Mouse (Mus musculus): ENCODE results near the gene Klf1.

Gene Klf1

DNA sequence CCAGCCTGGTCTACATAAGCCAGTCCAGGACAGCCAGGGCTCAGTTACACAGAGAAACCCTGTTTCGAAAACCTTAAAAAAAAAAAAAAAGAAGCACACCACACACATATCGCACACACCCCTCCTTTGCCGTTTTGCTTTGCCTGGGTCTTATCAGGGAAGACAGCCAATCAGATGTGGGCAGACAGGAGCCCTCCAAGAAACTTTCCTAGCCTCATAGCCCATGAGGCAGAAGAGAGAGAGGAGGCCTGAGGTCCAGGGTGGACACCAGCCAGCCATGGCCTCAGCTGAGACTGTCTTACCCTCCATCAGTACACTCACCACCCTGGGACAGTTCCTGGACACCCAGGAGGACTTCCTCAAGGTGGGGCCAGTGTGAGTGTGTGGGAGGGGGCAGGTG lies at the start of gene Klf1:
TSS of gene Klf1 (plus strand) at position 177 of the 400 bp plus-strand sequence.
- in situ Hi-C loops (cut with MboI), result no loop called here

DNA sequence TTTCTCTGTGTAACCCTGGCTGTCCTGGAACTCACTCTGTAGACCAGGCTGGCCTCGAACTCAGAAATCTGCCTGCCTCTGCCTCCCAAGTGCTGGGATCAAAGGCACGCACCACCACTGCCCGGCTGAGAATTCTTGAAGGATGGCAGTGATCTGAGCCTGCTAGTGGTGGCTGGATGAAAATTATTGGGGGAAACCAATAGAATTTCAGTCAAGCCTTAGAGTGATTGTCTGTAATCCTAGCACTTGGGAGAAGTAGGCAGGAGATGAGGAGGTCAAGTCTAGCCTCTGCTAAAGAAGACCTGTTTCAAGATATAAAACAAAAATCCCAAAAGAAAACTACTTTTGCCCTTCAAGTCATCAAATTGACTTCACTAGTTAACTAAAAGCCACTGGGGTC lies 45.3 kb upstream of the Klf1 start:
- in situ Hi-C loops (cut with MboI), result no loop called here

DNA sequence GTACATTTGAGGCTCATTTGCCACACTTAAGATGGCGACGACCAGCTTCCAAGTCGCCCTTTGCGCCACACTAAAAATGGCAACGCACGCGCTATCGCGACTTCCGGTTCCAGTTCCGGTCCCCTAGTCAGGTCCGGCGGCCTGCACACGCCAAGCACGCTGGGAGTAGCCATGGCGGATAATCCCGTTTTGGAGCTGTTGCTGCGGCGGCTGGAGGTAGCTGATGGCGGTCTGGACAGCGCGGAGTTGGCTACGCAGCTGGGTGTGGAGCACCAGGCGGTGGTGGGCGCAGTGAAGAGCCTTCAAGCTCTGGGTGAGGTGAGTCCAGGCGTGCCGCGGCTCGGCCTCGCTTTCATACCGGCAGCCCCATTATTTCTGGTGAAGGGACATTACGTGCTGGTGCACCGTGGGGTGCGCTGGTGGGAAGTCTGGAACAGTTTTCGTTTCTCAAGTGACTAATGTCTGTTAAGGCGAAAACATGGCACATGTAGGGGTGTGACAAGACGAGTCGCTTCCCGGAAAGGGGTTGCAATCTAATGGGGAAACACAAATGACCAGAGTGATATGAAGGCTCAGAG lies 44.8 kb upstream of the Klf1 start, which contains the start of gene Farsa:
TSS of gene Farsa (plus strand) at position 126 of the 578 bp plus-strand sequence.
- in situ Hi-C loops (cut with MboI), result no loop called here

DNA sequence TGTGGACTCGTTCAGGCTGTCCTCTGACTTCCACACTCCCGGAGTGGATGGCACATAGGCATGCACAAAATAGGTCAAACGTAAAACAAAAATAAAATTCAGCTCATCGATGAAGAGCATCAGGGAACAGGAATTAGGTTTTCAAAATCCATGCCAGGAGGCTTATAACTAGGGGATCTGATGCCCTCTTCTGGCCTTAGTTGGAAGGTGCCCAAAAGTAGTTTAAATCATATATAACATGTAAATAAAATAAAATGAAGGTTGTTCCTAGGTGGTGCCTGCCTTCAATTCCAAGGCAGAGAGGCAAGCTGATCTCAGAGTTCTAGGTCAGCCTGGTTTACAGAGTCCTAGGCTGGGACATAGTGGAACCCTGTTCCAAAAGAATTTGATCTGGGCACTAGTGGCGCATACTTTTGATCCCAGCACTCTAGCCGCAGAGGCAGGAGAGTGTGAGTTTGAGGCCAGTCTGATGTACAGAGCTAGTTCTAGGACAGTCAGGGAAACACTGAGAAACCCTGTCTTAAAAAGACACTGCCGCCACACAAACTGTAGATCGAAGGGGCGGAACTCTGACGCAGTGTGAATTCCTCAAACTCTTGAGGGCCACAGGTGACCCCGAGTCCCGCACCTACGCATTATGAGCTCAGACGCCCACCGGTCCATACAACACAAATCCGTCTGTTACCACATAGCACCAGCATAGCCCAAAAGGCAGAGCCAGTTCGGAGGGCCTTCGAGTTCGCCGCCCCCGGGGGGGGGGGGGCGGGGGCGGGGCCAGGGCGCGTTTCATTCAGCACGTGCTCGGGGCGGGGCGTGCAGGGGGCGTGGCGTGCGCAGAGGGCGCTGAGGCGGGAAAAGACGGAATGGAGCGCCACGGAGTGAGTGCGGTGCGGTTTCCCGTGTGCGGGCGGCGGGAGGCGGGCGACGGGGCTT lies 30.1 kb upstream of the Klf1 start, which contains the start of gene Syce2:
TSS of gene Syce2 (plus strand) at position 736 of the 933 bp plus-strand sequence.
- in situ Hi-C loops (cut with MboI), result no loop called here

DNA sequence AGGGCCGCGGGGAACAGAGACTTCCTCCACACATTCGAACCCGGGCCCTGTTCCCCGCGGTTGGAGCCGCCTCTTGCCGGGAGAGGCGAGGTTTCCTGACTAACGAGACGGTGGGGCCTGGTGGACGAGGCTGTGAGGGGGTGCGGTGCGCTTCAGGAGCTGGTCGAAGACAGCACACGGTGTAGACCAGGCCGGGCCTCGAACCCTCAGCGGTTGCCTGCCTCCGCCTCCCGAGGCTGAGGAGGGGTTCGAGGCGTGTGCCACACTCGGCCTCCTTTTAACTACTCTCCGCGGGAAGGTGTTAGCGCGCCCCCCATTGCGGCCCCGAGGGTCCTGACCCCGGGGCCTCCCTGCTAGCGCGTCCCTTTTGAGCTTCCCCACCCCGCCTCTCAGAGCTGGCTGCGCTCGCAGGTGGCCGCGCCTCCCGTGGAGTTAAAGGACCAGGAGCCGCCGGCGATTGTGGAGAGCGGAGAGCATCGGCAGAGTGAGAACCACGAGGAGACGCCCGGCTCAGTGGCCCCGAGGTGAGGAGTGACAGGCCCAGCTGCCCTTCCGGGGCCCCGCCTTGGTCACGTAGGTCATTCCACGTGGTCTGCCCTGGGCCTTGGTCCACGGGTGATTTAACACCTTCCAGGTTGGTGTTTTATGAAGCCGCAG lies 29.3 kb upstream of the Klf1 start:
- in situ Hi-C loops (cut with MboI), result no loop called here

DNA sequence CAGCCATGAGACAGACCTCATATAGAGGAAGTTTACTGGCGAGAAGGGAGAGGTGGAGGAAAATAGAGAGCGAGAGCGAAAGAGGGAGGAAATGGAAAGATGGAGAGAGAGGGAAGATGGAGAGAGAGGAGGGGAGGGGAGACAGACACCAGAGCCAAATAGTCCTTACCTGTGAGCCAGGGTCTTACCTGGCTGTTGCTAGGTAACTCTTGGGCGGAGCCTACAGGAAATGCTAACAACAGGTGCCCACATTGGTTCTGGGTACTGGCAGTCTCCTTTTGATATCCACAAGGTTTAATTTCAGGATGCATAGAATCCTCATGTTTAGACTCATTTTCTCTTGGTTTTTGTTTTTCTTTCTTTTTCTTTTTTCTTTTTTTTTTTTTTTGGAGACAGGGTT lies 28.7 kb upstream of the Klf1 start:
- in situ Hi-C loops (cut with MboI), result no loop called here

DNA sequence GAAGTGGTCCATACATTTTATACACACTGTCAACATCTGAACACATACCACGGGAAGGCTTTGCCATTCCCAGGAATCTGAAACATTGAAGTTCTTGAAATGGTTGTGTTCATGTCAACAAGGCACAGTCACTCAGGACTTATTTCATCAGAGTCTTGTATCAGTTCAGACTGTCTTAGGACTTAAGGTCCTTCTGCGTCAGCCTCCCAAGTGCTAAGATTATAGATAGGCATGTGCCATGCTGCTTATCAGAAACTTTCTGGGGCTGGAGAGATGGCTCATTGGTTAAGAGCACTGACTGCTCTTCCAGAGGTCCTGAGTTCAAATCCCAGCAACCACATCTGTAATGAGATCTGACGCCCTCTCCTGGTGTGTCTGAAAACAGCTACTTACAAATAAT lies 27.4 kb upstream of the Klf1 start:
- in situ Hi-C loops (cut with MboI), result no loop called here

DNA sequence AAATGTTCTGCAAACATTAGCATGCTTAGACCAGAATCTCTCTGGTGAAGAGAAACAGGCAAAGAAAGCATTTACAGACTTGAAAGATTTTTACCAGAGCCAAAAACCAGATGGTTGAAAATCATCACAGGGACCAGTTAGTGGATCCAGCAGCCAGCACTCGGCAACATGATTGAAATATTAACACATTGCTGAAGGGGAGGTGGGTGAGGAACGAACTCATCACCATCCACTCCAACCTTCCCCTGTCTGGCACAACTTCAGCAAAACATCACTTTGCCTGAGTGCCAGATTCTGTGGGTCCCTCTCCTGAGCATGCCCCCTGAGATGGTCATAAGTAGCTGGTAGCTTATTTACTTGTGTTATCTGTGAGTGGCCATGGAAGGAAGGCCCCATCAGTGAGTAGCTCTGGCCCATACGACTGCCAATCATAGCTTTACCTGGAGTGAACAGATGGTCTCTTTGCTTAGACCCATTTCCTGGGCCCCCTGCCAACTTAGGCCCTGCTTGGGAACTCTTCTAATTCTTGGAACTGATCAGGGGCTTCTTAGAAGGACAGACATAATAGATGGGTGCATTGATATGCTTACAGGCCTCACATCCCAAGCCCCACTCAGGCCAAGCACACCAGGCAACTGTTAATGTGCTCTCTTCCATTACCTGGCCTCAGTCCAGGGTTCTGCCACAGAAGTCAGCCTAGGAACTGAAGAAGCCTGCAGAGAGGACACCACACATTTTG lies 24.3 kb upstream of the Klf1 start:
- in situ Hi-C loops (cut with MboI), result no loop called here

DNA sequence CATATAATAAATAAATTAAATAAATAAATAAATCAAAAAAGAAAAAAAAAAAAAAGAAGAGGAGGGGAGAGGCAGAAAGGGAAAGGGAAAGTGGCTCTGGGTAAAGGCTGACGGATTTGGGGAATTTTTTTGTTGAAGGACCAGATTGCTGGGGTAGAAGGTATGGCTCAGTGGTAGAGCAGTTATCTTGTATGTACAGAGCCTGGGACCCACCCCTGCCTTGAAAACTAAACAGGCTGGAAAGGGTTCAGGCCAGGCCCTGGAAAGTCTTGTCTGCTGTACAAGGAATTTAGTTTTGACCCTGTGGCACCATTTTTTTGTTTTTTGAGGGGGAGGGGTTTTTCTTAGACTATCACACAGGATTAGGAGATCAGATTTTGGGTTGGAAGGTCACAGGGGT lies 22.8 kb upstream of the Klf1 start:
- in situ Hi-C loops (cut with MboI), result no loop called here

DNA sequence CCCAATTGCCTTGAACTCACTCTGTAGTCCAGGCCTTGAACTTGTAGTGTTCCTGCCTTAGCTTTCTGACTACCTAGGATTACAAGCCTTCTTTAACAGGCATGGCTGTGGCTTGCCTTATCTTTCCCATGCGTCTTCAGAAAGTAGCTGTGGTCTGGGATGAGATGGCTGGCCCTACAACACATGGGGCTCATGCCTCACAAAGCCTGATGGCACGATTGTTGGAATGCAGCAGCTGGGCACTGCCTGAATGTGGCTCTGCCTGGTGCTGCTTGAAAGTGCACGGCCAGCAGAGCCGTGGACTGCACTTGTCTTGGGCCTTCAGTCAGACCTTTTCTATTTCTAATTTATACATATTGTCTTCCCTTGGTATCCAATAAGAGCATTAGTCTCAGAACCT lies 17.0 kb upstream of the Klf1 start:
- in situ Hi-C loops (cut with MboI), result no loop called here

DNA sequence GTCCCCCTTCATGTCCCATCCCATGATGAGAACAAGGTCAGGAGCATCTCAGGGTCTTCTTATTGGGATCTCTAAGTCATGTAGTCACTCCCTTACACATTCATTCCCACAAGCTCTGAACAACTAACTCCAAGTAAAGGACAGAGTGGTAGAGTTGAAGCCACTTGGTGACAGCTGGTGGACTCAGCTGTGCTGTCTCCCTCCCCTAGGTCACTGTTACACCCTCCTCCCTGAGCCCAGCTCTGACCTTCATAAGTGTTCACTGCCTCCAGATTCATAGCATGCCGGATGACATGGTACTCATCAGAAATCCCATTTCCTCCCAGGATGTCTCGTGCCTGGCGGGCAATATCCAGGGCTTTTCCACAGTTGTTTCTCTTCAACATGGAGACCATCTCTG lies 13.4 kb upstream of the Klf1 start:
- in situ Hi-C loops (cut with MboI), result no loop called here

DNA sequence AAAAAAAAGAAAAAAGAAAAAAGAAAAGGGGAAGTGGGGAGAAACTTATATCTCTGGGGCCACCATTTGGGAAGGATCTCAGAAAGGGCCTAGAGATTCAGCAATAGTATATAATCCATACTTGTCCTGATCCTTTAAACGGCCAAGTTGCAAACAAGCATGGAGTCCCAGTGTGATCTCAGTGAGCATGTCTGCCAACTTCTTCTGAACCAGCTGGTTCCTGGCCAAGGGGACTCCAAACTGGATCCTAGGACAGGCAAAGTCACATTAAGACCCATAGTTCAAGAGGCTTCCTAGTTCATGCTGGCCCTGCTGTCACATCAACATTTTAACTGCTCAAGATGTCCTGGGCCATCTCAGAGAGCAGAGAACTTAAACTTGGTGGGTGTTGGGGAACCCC lies 12.6 kb upstream of the Klf1 start:
- in situ Hi-C loops (cut with MboI), result no loop called here

DNA sequence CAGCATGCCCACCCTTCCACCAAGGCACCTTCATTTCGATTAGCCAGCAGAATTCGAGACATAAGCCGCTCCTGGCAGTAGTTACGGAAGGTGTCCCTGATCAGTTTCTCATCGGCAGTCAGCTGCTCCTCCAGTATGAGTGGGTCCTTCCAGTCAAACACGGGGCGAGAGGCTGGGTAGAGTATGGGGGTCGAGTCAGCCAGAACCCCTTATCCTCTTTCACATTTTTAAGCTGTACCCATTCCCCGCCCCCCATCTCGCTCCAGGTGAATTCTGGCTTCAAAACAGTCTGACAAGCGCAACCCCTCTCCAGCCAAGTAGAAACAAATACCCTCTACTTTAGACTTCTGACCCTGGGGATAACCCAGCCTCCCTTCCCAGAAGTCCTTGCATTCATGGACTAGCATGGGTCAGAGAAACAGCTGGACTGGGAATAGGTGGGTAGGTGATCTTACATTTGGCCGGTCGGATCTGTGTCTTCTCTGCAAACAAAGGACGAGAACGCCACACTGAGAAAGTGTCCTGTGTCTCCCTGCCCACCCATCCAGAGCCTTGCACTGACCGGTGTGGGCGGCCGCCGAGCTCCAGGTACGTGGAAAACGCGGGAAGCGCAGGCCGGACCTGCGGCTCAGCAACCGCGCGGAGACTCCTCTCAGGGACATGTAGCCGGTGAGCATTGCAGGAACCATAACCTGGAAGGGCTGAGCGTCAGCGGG lies 8.6 kb upstream of the Klf1 start:
- in situ Hi-C loops (cut with MboI), result no loop called here

DNA sequence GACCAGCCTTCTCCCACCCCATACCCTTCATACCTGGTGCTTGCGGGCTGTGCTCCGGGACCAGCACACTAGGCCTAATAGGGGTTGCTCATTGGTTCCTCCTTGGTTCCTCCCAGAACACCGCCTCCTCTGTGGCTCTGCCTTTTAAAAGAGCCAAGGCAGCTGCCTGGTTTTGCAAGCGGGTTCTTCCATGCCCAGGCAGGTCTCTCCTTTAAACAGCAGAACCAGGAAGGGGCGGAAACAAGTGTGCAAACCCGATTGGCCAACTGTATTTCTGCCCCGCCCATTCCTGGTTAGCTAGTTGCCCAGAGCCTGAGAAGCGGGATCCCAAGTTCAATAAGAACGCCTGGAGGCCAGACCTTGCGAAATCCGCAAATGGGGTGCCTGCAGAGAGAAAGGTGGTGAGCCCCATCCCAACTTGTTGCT lies 8.0 kb upstream of the Klf1 start, which contains the start of gene Gcdh:
TSS of gene Gcdh (minus strand) at position 213 of the 426 bp plus-strand sequence.
- in situ Hi-C loops (cut with MboI), result no loop called here

DNA sequence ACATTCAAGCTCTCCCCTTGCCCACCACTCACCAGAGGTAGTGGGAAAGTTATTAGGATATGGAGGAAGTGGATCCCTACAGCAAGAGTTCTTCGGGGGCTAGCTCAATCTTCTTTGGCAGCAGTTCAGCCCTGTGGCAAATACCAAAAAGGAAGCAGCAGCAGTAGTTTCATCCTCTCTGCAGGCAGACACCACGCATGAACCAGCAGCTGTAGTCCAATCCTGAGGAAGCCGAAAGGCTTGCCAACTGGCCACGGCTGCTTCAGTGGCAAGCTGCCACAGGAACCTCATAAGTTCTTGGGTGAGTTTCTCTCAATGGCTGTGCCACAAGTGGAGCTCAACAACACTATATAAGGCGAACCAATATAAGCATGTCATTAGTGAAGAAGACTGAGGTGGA lies 5.8 kb upstream of the Klf1 start:
- in situ Hi-C loops (cut with MboI), result no loop called here

DNA sequence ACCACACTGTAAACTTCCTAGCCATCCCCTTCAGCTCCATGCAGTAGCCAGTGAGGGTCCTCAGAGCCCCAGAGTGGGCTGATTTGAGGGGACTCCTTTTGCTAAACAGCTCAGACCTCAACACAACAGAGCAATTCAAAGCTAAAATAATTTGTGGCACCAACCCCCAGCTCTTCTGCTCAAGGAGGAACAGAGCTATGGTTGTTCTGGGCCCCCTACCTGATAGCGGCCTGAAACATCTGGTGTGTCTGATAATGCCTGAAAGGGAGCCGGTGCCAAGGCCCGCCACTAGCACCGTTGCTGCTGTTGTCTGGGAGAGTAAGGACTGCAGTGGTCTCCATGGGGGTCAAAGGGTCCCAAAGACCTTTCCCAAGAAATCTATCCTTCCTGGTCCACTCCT lies 657 bp upstream of the Klf1 start:
- in situ Hi-C loops (cut with MboI), result no loop called here

DNA sequence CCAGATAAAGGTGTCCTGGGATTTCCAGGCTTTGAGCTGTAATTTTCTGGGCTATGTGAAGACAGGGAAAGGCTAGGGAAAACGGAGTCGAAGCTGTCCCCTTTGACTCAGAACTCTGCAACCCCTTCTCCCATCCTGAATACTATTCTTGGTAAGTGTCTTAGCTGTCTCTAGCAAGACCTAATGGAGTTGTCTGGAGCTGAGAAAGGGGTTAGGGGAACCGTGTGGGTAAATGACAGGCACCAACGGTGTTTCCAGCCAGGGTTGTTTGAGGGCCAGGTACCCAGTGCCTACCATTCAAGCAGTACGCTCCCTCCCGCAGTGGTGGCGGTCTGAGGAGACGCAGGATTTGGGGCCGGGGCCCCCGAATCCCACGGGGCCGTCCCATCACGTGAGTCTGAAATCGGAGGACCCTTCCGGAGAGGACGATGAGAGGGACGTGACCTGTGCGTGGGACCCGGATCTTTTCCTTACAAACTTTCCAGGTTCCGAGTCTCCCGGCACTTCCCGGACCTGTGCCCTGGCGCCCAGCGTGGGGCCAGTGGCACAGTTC lies 715 bp downstream of the Klf1 start:
- in situ Hi-C loops (cut with MboI), result no loop called here

DNA sequence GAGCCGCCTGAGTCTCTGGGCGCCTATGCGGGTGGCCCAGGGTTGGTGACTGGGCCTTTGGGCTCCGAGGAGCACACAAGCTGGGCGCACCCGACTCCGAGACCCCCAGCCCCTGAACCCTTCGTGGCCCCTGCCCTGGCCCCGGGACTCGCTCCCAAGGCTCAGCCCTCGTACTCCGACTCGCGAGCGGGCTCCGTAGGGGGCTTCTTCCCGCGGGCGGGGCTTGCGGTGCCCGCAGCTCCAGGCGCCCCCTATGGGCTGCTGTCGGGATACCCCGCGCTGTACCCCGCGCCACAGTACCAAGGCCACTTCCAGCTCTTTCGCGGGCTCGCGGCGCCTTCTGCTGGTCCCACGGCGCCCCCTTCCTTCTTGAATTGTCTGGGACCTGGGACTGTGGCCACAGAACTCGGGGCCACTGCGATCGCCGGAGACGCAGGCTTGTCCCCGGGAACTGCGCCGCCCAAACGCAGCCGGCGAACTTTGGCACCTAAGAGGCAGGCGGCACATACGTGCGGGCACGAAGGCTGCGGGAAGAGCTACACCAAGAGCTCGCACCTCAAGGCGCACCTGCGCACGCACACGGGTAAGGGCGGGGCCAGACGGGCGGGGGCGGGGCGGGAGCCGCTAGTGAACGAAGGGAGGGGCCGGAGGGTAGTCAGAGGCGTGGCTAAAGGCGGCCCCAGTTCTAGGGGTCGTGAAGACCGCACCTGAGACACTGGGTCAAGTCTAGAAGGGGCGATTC lies 1.4 kb downstream of the Klf1 start:
- in situ Hi-C loops (cut with MboI), result no loop called here

DNA sequence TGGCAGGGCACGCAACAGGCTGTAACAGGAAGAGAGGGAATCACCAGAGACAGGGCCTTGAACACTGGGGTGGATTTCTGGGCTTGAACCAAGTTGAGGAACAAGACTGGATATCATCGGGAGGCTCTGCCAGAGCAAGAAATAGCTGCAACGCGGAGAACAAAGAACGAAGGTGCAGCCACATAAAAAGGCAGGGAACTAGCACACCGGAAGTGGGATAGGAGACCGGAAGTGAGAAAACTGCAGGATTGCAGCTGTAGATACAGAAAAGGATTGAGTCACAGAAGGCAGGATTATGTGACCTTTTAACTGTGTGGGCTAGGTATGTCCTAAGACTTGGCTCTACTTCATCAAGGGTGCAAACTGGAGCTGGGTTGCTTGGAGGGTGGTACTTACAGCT lies 2.6 kb downstream of the Klf1 start:
- in situ Hi-C loops (cut with MboI), result no loop called here

DNA sequence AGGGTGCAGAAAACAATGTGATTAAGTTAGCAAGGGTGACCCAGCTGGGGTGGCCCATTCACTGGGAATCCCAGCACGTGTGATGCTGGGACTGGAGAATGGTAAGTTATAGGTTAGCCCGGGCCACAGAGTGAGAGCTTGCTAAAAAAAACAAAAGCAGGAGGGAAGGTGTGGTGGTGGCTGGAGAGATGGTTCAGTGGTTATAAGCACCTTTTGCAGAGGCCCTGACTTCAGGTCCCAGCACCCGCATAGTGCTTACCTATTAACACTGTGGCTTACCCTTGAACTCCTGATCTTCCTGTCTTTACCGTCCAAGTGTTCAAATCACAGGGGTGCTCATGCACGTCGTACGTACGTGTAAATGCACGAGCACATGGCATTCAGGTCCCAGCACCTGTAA lies 5.3 kb downstream of the Klf1 start:
- in situ Hi-C loops (cut with MboI), result no loop called here
